Mouse (Mus musculus): ENCODE data around the gene Cdc42se1. TPM values are rescaled to one million over a fixed set of nuclear protein-coding genes. Genes with fewer than 3 reads are reported as not detected.

The Cdc42se1 gene
- total and polyA plus RNA-seq, 3 experiments = 55.3 to 128 (median 71.1) TPM

GRCm38 (mm10) chr3:95250361-95250760 lies 21.8 kb downstream of the Cdc42se1 start:
- Histone ChIP-seq H3K9me3 (replicated peaks; ENCODE audit: low read length) (no peaks in the 10 kb centered on the region), H3K27ac (ENCODE audit: insufficient read depth, low read depth) (no peak overlapping the region), H3K36me3 (replicated peaks in 1 of 2; ENCODE audit: control insufficient read depth in 1 of 2, insufficient read depth in 1 of 2, low read length in 1 of 2) (peaks cover 7 to 23% of the 10 kb centered on the region in 2 experiments), H3K4me2 (ENCODE audit: insufficient read depth, low read depth, poor library complexity, severe bottlenecking) (no peak overlapping the region), H3K4me1 (ENCODE audit: control insufficient read depth in 1 of 2, insufficient read depth in 2 of 2) (peaks cover 0 to 4% of the 10 kb centered on the region in 2 experiments; a peak in 2 of 4 replicates), H3K79me2 (replicated peaks; ENCODE audit: control insufficient read depth, extremely low read depth, insufficient read depth, poor library complexity, severe bottlenecking) (no peaks in the 10 kb centered on the region), H3K27me3 (replicated peaks) (no peaks in the 10 kb centered on the region), H3K4me3 (replicated peaks in 1 of 3; ENCODE audit: low read depth in 2 of 3, low read length in 2 of 3, poor library complexity in 1 of 3) (no peak overlapping the region), H3K9ac (ENCODE audit: insufficient read depth, low read depth) (no peak overlapping the region)
- in situ Hi-C loops (cut with MboI; ENCODE audit: low pct_ligation_motif_present, low pct_unique_long_range_greater_than_20kb, low sequenced_read_pairs) = no loop called here
- DNase-seq (ENCODE audit: extremely low read depth) = no peak
- dilution Hi-C loops (cut with MboI; ENCODE audit: extremely low pct_ligation_motif_present, extremely low pct_unique_long_range_greater_than_20kb, low sequenced_read_pairs) = no loop called here
- TF ChIP-seq MEF2A (IDR thresholded peaks at IDR 0.05; ENCODE audit: borderline replicate concordance, low read depth, low read length) = no peak
- TF ChIP-seq ZNF384 (IDR thresholded peaks at IDR 0.05; ENCODE audit: low read depth, low read length) = no peak
- no peak for TF ChIP-seq CTCF (conservative IDR thresholded peaks at IDR 0.05 in 1 of 2, IDR thresholded peaks at IDR 0.05 in 1 of 2; ENCODE audit: low read depth in 2 of 2, low read length in 2 of 2)
- no peak for TF ChIP-seq KAT2A (IDR thresholded peaks at IDR 0.05; ENCODE audit: insufficient replicate concordance, low read length)
- TF ChIP-seq PAX5 (IDR thresholded peaks at IDR 0.05; ENCODE audit: low read length) = no peak

- H3K79me2 ChIP-seq (replicated peaks; ENCODE audit: control insufficient read depth, extremely low read depth, insufficient read depth, poor library complexity, severe bottlenecking) = no peaks in the 10 kb centered on the region
Observed at GRCm38 (mm10) chr3:95250783-95251424, 22.4 kb downstream of the Cdc42se1 start, which contains the start of gene Bnipl. Bnipl (minus strand) TSS chr3:95251193.

GRCm38 (mm10) chr3:95256931-95257330 lies 28.4 kb downstream of the Cdc42se1 start:
- Histone ChIP-seq H3K4me1 (ENCODE audit: control insufficient read depth in 1 of 2, insufficient read depth in 2 of 2) (peaks cover 0 to 12% of the 10 kb centered on the region in 2 experiments; a peak in 1 of 4 replicates), H3K4me3 (replicated peaks in 1 of 3; ENCODE audit: low read depth in 2 of 3, low read length in 2 of 3, poor library complexity in 1 of 3) (no peak overlapping the region), H3K27ac (ENCODE audit: insufficient read depth, low read depth) (no peak overlapping the region), H3K9ac (ENCODE audit: insufficient read depth, low read depth) (no peak overlapping the region), H3K27me3 (replicated peaks) (no peaks in the 10 kb centered on the region), H3K9me3 (replicated peaks; ENCODE audit: low read length) (no peaks in the 10 kb centered on the region), H3K79me2 (replicated peaks; ENCODE audit: control insufficient read depth, extremely low read depth, insufficient read depth, poor library complexity, severe bottlenecking) (no peaks in the 10 kb centered on the region), H3K4me2 (ENCODE audit: insufficient read depth, low read depth, poor library complexity, severe bottlenecking) (no peak overlapping the region), H3K36me3 (replicated peaks in 1 of 2; ENCODE audit: control insufficient read depth in 1 of 2, insufficient read depth in 1 of 2, low read length in 1 of 2) (peaks cover 18 to 62% of the 10 kb centered on the region in 2 experiments)
- no peak for DNase-seq (ENCODE audit: extremely low read depth)
- in situ Hi-C loops (cut with MboI; ENCODE audit: low pct_ligation_motif_present, low pct_unique_long_range_greater_than_20kb, low sequenced_read_pairs) (loop anchor here (5.0 kb wide), 1 partner anchor 35 kb away; no protein-coding TSS in a partner anchor), dilution Hi-C loops (cut with MboI; ENCODE audit: extremely low pct_ligation_motif_present, extremely low pct_unique_long_range_greater_than_20kb, low sequenced_read_pairs) (no loop called here)
- no peak for TF ChIP-seq MAX (IDR thresholded peaks at IDR 0.05; ENCODE audit: low read length)
- TF ChIP-seq RCOR1 (conservative IDR thresholded peaks at IDR 0.05; ENCODE audit: low read depth, low read length) = no peak
- TF ChIP-seq MAFK (IDR thresholded peaks at IDR 0.05; ENCODE audit: insufficient replicate concordance, low read length) = no peak
- TF ChIP-seq POLR2A (IDR thresholded peaks at IDR 0.05; ENCODE audit: low read depth, low read length) = no peak
- no peak for TF ChIP-seq ZC3H11A (IDR thresholded peaks at IDR 0.05; ENCODE audit: low read depth, low read length)
- no peak for TF ChIP-seq RAD21 (IDR thresholded peaks at IDR 0.05; ENCODE audit: low read depth, low read length)
- TF ChIP-seq JUN (IDR thresholded peaks at IDR 0.05; ENCODE audit: insufficient read depth, low read depth, low read length) = no peak
- TF ChIP-seq KAT2A (IDR thresholded peaks at IDR 0.05; ENCODE audit: insufficient replicate concordance, low read length) = no peak
- no peak for TF ChIP-seq BHLHE40 (IDR thresholded peaks at IDR 0.05; ENCODE audit: low read depth, low read length)
- no peak for TF ChIP-seq TCF12 (IDR thresholded peaks at IDR 0.05; ENCODE audit: low read depth, low read length)
- no peak for TF ChIP-seq HCFC1 (IDR thresholded peaks at IDR 0.05; ENCODE audit: low read depth, low read length)
- no peak for TF ChIP-seq ETS1 (conservative IDR thresholded peaks at IDR 0.05; ENCODE audit: low read depth, low read length)
- no peak for TF ChIP-seq MYC (IDR thresholded peaks at IDR 0.05; ENCODE audit: low read depth, low read length)
- TF ChIP-seq MEF2A (IDR thresholded peaks at IDR 0.05; ENCODE audit: borderline replicate concordance, low read depth, low read length) = no peak
- no peak for TF ChIP-seq USF1 (IDR thresholded peaks at IDR 0.05; ENCODE audit: low read depth, low read length)
- no peak for TF ChIP-seq NRF1 (IDR thresholded peaks at IDR 0.05; ENCODE audit: low read depth, low read length)

More at GRCm38 (mm10) chr3:95250783-95251424, 22.4 kb downstream of the Cdc42se1 start, which contains the start of gene Bnipl:
- no peak for DNase-seq (ENCODE audit: extremely low read depth)
- dilution Hi-C loops (cut with MboI; ENCODE audit: extremely low pct_ligation_motif_present, extremely low pct_unique_long_range_greater_than_20kb, low sequenced_read_pairs) (no loop called here), in situ Hi-C loops (cut with MboI; ENCODE audit: low pct_ligation_motif_present, low pct_unique_long_range_greater_than_20kb, low sequenced_read_pairs) (no loop called here)
- H3K36me3 ChIP-seq (replicated peaks in 1 of 2; ENCODE audit: control insufficient read depth in 1 of 2, insufficient read depth in 1 of 2, low read length in 1 of 2) = peaks cover 8 to 27% of the 10 kb centered on the region in 2 experiments
- H3K4me3 ChIP-seq (replicated peaks in 1 of 3; ENCODE audit: low read depth in 2 of 3, low read length in 2 of 3, poor library complexity in 1 of 3) = no peak within 1 kb of the TSS
- no peak within 1 kb of the TSS for H3K4me2 ChIP-seq (ENCODE audit: insufficient read depth, low read depth, poor library complexity, severe bottlenecking)
- H3K27me3 ChIP-seq (replicated peaks) = no peaks in the 10 kb centered on the region
- TF ChIP-seq ZNF384 (IDR thresholded peaks at IDR 0.05; ENCODE audit: low read depth, low read length) (no peak), MXI1 (IDR thresholded peaks at IDR 0.05; ENCODE audit: low read depth, low read length) (no peak), JUN (IDR thresholded peaks at IDR 0.05; ENCODE audit: insufficient read depth, low read depth, low read length) (no peak), BHLHE40 (IDR thresholded peaks at IDR 0.05; ENCODE audit: low read depth, low read length) (no peak), ZKSCAN1 (IDR thresholded peaks at IDR 0.05; ENCODE audit: borderline replicate concordance, low read depth, low read length) (no peak), MAFK (IDR thresholded peaks at IDR 0.05; ENCODE audit: insufficient replicate concordance, low read length) (no peak), HCFC1 (IDR thresholded peaks at IDR 0.05; ENCODE audit: low read depth, low read length) (no peak), TBP (conservative IDR thresholded peaks at IDR 0.05; ENCODE audit: low read depth, low read length) (no peak), PAX5 (IDR thresholded peaks at IDR 0.05; ENCODE audit: low read length) (no peak), MAZ (IDR thresholded peaks at IDR 0.05; ENCODE audit: low read depth, low read length) (no peak), ELF1 (IDR thresholded peaks at IDR 0.05; ENCODE audit: low read depth, low read length) (no peak)
- H3K9me3 ChIP-seq (replicated peaks; ENCODE audit: low read length) = no peaks in the 10 kb centered on the region
- peaks cover 0 to 4% of the 10 kb centered on the region in 2 experiments; a peak in 2 of 4 replicates for H3K4me1 ChIP-seq (ENCODE audit: control insufficient read depth in 1 of 2, insufficient read depth in 2 of 2)
- H3K9ac ChIP-seq (ENCODE audit: insufficient read depth, low read depth) = no peak within 1 kb of the TSS
- no peak within 1 kb of the TSS for H3K27ac ChIP-seq (ENCODE audit: insufficient read depth, low read depth)
